Mouse (Mus musculus) layer of hippocampus, postnatal 14 days (tissue): ENCODE measurements around the gene Snx30. TPM values are rescaled to one million over a fixed set of nuclear protein-coding genes. Genes with fewer than 3 reads are reported as not detected.

Source experiments
- DNase-seq, 2 experiments: peaks; one replicate each; pipeline ENCODE4 v3.0.0; 2021 to 2022; ENCODE audit warnings: low spot score in 2 of 2, mixed read lengths in 1 of 2
- total RNA-seq, 2 experiments: library from RNA; stranded (reverse); gene quantifications; 2 replicates each; pipeline ENCODE4 v1.2.3; 2021

The Snx30 gene
- total RNA-seq, 2 experiments from 2014 or later, result 46.4 to 46.9 TPM

DNA sequence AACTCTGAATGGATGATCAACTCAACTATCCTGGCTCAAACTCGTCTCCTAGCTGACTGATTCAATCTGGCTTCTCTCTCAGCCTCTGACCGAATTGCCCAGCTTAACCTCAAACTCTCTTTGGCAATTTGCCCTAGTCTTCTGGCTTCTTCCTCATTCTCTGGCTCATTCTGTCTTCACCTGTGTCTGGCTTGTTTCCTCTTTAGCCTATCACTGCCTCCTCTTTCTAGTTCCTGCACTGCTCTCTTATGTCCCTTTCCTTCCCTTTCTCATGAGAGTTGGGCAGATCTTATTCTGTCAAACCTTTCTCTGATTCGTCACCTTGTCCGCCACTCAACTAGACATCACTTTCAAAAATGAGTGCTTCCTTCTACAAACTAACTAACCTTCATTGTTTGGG, 16.5 kb downstream of the Snx30 start:
- no peak for DNase-seq

- peak in 1 of 2 experiments; percentile 58 for DNase-seq
Observed at GRCm38 (mm10) chr4:59823470-59823869, 17.8 kb downstream of the Snx30 start.

- DNase-seq, result no peak
Observed at GRCm38 (mm10) chr4:59824860-59825259, 19.2 kb downstream of the Snx30 start.

DNA sequence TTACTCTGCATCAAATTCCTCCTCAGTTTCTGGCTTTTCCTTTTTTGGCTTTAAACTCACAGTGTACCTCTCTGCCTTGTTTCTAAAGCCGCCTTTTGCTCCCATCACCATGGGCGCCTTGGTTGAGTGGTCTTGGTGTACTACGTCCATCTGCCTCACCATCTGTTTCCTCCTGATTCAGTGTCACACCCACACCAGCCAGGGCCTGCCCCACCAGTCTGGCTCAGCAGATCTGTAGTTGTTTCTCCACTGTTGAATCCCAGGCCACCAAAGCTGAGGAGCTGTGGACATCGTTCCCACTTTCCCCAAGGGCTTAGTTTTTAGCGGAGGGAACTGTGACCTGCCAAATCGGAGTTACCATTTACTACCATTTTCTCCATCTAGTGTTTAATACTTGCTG, 20.0 kb downstream of the Snx30 start:
- DNase-seq, result peak in 1 of 2 experiments; percentile 64

DNA sequence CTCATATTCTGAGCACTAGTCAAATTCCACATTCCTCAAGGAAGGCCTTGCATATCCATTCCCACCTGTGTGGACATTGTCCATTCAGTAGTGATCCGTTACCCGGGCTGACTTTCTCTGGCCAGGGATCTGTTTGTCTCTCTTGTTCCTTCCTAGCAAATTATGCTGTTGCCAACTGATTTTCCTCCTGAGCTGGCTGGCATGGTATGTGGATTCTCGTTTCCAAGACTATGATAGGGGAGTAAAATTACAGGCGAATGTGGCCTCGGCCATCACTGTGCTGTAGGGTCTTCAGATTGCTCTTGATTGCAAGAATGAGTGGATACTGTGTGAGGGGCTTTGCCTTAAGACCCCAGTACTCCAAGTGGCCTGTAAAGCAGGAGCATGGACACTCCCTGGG, 20.7 kb downstream of the Snx30 start:
- DNase-seq, result no peak

DNA sequence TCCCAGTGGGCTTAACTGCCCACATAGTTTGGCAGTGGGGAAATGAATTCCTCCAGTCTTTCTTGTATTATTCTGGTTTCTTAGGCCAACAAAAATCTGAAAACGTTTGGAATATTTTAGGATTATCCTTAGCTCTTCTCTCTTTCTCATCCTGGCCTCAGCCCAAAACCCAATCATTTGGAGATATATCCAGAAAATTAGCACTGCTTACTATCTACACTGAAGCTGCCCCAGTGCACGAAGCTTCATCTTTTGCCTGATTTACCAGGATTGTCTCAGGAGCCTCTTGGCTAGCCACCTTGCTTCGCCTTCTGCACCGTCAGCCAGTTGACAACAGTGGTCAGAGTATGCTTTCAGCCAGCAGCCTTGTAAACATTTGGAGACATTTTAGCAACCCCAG, 23.4 kb downstream of the Snx30 start:
- no peak for DNase-seq

DNA sequence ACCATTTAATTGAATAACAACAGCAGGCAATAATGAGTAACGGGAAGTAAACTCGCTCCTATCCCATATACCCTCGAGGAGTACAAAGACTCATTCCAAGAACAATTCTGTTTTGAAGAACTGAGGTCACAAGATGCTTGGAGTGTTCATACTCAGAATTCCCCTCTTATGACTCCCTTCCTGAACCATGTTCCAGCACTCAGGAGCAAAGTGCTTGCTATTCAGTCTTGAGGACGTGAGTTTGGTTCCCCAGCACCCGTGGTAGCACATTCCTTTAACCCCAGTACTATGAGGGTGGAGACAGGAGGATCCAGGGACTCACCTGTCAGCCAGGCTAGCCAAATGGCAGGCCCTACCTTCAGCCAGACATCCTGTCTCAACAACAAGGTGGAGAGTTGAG, 25.4 kb downstream of the Snx30 start:
- no peak for DNase-seq

- DNase-seq, result no peak
Observed at GRCm38 (mm10) chr4:59832810-59833209, 27.2 kb downstream of the Snx30 start.

GRCm38 (mm10) chr4:59837659-59838058, 32.0 kb downstream of the Snx30 start:
- DNase-seq, result no peak

DNA sequence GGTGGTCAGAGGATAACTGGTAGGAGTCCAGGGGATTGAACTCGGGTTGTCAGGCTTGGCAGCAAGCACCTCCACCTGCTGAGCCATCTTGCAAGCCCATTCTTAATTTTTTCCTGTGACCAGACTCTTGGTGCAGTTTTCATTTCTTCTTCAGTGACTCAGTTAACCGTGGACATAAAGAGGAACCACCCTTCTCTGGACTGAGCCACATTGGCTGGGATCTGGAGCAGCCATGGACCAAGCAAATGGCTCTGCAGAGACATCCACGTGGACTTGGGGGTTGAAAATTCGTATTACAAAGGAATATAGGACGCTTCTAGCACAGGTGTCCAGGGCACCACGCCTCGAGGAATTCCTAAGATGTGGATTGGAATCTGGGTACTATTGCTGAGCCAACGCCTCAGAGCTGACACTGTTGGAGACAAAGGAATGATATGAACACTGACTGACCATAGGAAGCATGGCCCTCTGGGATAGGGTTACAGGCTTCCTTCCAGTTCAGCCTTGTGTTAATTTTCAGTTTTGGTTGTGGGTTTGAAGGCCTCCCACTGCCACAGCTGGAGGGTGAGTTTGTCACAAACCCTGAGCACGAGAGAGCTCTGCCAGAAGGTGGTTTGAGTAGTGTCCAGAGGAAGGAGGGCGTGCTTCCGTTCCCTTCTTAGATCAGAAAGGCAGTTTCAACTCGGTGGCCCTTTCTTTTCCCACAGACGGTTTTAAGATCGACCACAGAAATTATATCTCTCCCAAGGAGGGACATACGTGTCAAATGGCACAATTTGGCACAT, 39.0 kb downstream of the Snx30 start:
- no peak for DNase-seq

- no peak for DNase-seq
Observed at GRCm38 (mm10) chr4:59845245-59845637, 39.6 kb downstream of the Snx30 start.

DNA sequence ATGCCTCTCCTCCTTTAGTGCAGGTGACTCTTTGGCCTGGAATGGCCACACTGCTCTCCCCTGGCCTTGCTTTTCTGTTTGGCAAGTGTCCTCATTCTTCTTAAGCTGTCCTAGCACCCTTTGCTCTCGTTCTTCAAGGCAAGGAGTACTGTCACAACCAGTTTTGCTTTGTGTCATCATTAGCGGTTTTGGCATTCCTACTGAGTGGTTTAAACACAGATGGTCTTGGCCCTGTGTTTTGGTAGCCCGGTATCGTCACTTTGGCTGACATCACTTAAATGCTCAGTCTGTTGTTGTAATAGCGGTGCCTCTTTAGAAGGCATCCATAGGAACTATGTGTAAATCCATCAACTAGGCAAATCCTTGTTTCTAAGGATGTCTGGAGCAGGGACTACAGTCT, 41.8 kb downstream of the Snx30 start:
- DNase-seq, result no peak

DNA sequence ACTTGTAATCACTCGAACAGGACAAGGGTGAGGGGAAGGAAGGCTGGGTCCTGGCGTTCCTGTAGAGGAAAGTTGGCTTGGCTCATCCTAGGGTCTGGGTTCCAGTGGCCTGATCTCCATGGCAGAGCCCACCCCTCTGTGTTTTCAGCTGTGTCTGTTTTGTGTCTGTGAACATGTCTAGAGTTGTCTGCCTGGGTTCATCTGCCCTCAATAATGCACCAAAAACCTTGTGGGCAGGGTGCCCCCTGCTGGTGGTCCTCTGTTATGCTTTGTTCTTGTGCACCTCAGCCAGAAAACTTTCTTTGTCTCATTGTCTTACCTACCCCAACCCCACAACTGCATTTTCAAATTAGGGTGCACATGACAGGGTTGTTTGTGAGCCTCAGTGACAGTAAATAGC, 44.5 kb downstream of the Snx30 start:
- peak; percentile 56 to 68 for DNase-seq

DNA sequence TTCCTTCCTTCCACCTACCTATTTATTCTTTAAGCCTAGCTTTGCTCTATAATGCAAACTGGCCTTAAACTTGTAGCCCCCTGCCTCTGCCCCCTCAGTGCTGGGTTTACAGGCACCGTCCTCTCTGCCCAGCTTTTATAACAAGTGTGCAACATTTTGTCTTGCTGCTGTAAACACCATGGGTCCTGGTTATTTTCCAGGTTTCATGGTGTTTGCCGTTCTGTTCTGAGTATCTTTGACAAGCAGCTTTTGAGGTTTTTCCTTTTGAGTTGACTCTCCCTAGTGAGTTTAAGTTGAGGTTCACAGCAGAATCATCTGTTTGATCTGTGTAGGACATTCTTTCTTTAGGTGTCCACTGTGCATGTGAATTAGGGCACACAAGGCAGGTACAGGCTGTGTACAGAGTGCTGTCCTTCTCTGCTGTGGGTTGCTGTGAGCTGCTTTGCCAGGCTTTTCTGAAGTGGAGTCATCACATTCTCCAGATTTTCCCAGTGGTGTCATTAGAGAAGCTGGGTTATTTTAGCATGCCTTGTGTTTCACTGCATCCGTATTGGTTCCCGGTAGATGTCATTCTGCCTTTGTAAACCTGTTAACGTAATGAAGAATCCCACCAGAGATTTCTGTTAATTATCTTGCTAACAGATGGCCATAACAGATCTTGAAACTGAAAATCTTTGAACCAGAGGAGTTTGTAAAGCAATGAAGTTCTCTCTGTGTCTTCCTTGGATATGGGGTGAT, 45.4 kb downstream of the Snx30 start:
- peak in 1 of 2 experiments; percentile 53 for DNase-seq

GRCm38 (mm10) chr4:59853155-59853554, 47.5 kb downstream of the Snx30 start:
- no peak for DNase-seq

GRCm38 (mm10) chr4:59859693-59860425, 54.2 kb downstream of the Snx30 start:
- DNase-seq, result no peak

DNA sequence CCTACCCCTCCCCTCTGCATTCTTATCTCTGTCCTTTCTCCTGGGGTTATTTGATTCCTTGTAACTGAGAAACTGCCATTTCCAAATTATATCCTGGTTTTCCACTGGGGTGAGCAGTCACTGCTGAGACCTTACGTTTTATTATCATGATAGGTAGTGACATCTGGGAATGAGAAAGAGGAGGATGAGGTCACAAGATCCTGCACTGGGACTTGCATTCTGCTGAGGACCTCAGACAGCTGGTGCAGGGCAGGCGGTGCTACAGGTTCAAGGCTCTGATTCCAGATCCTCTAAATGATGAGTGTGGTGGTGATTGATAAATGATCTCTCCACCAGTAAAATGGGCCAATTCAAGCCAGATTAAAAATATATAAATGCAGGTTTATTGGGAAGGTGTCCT, 54.8 kb downstream of the Snx30 start:
- DNase-seq, result no peak

DNA sequence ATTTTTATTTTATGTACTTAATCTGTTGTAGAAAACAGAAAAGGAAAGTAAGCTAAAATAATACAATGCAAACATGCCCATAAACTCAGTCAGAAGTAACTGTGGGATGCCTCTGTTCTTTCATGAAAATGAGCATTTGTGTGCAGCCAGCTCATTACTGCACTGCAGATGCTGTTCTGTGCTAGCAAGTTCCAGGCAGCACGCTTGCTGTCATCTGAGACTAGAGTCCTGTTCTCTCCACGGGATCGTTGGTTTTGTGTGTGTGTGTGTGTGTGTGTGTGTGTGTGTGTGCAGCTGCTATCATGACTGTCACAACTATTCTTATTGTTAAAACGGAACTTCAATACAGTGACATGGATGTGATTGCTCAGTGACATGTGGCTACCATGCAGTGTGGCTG, 56.2 kb downstream of the Snx30 start:
- peak in 1 of 2 experiments; percentile 70 for DNase-seq

DNA sequence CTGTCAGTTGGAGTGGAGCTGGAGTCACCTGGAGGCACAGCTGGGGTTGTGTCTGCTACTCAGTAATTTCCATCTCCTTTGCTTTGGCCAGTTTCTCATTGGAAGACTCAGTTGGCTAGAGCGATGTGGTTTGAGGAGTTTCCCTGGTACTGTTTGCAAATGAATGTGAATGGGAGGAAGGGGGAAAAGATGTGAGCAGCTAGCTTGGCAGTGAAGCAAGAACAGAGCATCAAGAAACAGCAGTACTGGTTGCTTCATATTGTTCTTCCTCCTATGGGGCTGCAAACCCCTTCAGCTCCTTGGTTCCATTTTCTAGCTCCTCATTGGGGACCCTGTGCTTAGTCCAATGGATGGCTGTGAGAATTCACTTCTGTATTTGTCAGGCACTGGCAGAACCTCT, 56.7 kb downstream of the Snx30 start:
- no peak for DNase-seq

GRCm38 (mm10) chr4:59863869-59864268, 58.2 kb downstream of the Snx30 start:
- no peak for DNase-seq

- DNase-seq, result no peak
Observed at GRCm38 (mm10) chr4:59868086-59868485, 62.4 kb downstream of the Snx30 start.

DNA sequence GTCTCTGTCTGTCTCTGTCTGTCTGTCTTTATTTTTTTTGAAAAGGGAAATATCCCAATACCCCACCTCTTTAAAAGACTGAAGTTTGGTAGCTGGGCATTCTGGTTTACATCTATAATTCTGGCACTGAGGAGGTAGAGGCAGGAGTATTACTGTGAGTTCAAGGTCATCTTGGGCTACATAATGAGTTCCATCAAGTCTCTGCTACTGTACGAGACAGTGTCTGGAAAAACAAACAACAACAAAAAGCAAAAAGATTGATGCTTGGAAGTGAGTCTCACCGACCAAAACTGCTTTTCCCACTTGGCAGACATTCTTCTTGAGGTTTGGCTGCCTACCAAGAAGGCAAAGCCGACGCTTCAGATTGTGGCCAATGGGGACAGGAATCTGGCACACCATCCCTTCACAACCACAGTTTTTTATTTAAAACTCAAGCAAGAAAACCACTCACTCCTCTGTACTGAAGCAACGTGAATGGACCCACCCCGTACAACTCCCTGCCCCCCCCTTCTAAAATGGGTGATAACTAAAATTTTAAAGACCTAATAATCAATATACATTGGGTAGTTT, 63.9 kb downstream of the Snx30 start:
- DNase-seq, result peak in 1 of 2 experiments; percentile 65
